Mouse (Mus musculus) retina, adult 2 months (tissue): ENCODE measurements around the gene Chml.

Source experiments
- DNase-seq: peaks from one replicate; pipeline ENCODE4 v3.0.0-alpha.2; 2012; ENCODE audit warnings: low read depth, low spot score

Gene Chml

GRCm38 (mm10) chr1:175659900-175660299 lies 32.8 kb downstream of the Chml start:
- no peak for DNase-seq

- no peak for DNase-seq
These were observed 44.1 kb downstream of the Chml start for GRCm38 (mm10) chr1:175648615-175649014.

GRCm38 (mm10) chr1:175646952-175647351 lies 45.7 kb downstream of the Chml start:
- DNase-seq, result no peak

- DNase-seq, result no peak
These were observed 49.0 kb downstream of the Chml start for GRCm38 (mm10) chr1:175643496-175644265.

GRCm38 (mm10) chr1:175640435-175641150 lies 52.1 kb downstream of the Chml start:
- DNase-seq, result no peak

- no peak for DNase-seq
These were observed 53.6 kb downstream of the Chml start for GRCm38 (mm10) chr1:175639072-175639471.

- no peak for DNase-seq
These were observed 55.0 kb downstream of the Chml start for GRCm38 (mm10) chr1:175637677-175638076.

GRCm38 (mm10) chr1:175632470-175632869 lies 60.2 kb downstream of the Chml start:
- DNase-seq, result no peak
